Mouse (Mus musculus): ENCODE measurements around the gene Snx13. TPM values are rescaled to one million over a fixed set of nuclear protein-coding genes. Genes with fewer than 3 reads are reported as not detected.

Snx13 gene
- total and polyA plus RNA-seq, 3 experiments = 6.2 to 7.6 TPM; not detected in 1

- no peak for TF ChIP-seq USF2 (IDR thresholded peaks at IDR 0.05; ENCODE audit: borderline replicate concordance in 1 of 2, insufficient read depth in 1 of 2, low read depth in 1 of 2, low read length in 2 of 2)
These were observed at the start of gene Snx13 (continued) for GRCm38 (mm10) chr12:35046999-35047319.

DNA sequence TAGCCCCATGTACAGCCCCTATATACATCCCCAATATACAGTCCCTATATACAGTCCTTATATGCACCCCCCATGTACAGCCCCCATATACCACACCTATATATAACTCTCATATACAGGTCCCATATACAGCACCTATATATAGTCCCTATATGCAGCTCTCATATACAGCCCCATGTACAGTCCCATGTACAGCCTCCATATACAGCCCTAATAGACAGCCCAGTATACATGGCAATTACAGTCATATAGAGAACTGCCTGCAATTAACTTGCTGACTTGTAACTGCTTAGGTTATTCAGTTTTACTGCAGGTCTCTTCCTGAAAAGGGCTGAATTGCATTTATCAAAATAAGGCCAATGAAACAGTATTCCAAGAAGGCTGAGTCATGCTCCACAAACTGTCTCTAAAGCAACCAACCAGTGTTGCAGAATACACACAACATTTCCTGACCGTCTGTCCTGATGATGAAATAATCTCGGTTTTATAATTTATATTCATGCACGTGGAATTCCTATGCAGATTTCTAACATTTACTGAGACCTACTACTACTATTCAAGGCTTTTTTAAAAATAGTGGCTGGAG is 49.3 kb upstream of the Snx13 start:
- Histone ChIP-seq H3K27ac (ENCODE audit: control insufficient read depth, low read depth, low read length) (no peak overlapping the region), H3K36me3 (ENCODE audit: control insufficient read depth in 1 of 2, insufficient read depth in 2 of 2, low read length in 2 of 2) (no peaks in the 10 kb centered on the region), H3K4me3 (ENCODE audit: control insufficient read depth in 1 of 2, insufficient read depth in 1 of 2, low read depth in 2 of 2, low read length in 2 of 2) (no peak overlapping the region), H3K27me3 (ENCODE audit: control insufficient read depth in 1 of 2, insufficient read depth in 2 of 2, low read length in 2 of 2) (no peaks in the 10 kb centered on the region), H3K4me1 (ENCODE audit: control insufficient read depth in 1 of 2, insufficient read depth in 2 of 2, low read length in 2 of 2) (no peaks in the 10 kb centered on the region), H3K9ac (ENCODE audit: control insufficient read depth, low read depth, low read length, poor library complexity, severe bottlenecking) (no peak overlapping the region), H3K79me2 (ENCODE audit: control insufficient read depth, insufficient read depth, low read length, poor library complexity) (no peaks in the 10 kb centered on the region), H3K9me3 (replicated peaks; ENCODE audit: insufficient read depth, low read length) (no peaks in the 10 kb centered on the region)
- TF ChIP-seq ELF1 (IDR thresholded peaks at IDR 0.05; ENCODE audit: low read depth, low read length) = no peak
- TF ChIP-seq MYB (IDR thresholded peaks at IDR 0.05; ENCODE audit: low read depth, low read length) = no peak
- TF ChIP-seq ZC3H11A (IDR thresholded peaks at IDR 0.05; ENCODE audit: low read depth, low read length) = no peak
- no peak for TF ChIP-seq GATA1 (IDR thresholded peaks at IDR 0.05; ENCODE audit: low read depth, low read length)
- no peak for TF ChIP-seq E2F4 (IDR thresholded peaks at IDR 0.05; ENCODE audit: borderline replicate concordance, low read depth, low read length)
- no peak for TF ChIP-seq POLR2AphosphoS5 (IDR thresholded peaks at IDR 0.05; ENCODE audit: borderline replicate concordance, low read depth, low read length)
- TF ChIP-seq CHD1 (IDR thresholded peaks at IDR 0.05; ENCODE audit: low read depth, low read length) = no peak
- TF ChIP-seq KAT2A (conservative IDR thresholded peaks at IDR 0.05; ENCODE audit: low read depth, low read length) = no peak
- TF ChIP-seq POLR2A (IDR thresholded peaks at IDR 0.05; ENCODE audit: control insufficient read depth in 1 of 2, insufficient read depth in 1 of 2, low read depth in 1 of 2, low read length in 2 of 2, poor library complexity in 1 of 2) = no peak
- TF ChIP-seq USF2 (IDR thresholded peaks at IDR 0.05; ENCODE audit: borderline replicate concordance in 1 of 2, insufficient read depth in 1 of 2, low read depth in 1 of 2, low read length in 2 of 2) = no peak
- TF ChIP-seq POLR2AphosphoS2 (IDR thresholded peaks at IDR 0.05; ENCODE audit: low read length) = no peak
- DNase-seq (ENCODE audit: low read depth, low spot score) = no peak

DNA sequence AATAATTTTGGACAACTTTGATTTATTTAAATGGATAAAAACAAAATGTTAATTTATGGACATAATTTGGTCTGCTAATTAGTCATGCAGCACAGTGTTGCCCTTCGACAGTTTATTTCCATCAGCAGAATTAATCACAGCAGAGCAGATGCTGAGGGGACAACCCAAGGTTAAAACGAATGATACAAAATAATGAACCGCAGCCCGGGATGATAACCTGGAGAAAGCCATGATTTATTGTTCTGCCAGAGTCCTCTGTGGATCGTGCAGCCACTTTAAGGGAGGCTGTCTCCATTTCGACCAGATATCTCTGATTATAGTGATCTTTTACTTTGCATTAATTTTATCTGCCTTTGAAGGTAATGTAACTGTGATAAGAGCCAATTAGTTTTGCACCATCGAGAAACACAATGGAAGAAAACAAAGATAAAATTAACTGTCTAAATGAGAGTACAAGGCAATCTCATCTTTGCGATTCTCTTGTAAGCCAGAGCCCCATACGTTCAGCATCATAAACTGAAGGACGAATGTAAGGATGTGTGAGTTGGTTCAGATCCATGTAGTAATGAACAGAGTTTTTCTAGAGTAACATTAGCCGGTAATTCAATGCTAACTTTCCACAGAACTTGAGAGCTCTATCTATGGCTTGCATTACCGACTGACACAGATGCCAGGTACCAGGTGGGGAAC is 48.1 kb upstream of the Snx13 start:
- Histone ChIP-seq H3K79me2 (ENCODE audit: control insufficient read depth, insufficient read depth, low read length, poor library complexity) (no peaks in the 10 kb centered on the region), H3K9me3 (replicated peaks; ENCODE audit: insufficient read depth, low read length) (no peaks in the 10 kb centered on the region), H3K27ac (ENCODE audit: control insufficient read depth, low read depth, low read length) (no peak overlapping the region), H3K9ac (ENCODE audit: control insufficient read depth, low read depth, low read length, poor library complexity, severe bottlenecking) (no peak overlapping the region), H3K4me1 (ENCODE audit: control insufficient read depth in 1 of 2, insufficient read depth in 2 of 2, low read length in 2 of 2) (no peaks in the 10 kb centered on the region), H3K36me3 (ENCODE audit: control insufficient read depth in 1 of 2, insufficient read depth in 2 of 2, low read length in 2 of 2) (no peaks in the 10 kb centered on the region), H3K27me3 (ENCODE audit: control insufficient read depth in 1 of 2, insufficient read depth in 2 of 2, low read length in 2 of 2) (no peaks in the 10 kb centered on the region), H3K4me3 (ENCODE audit: control insufficient read depth in 1 of 2, insufficient read depth in 1 of 2, low read depth in 2 of 2, low read length in 2 of 2) (no peak overlapping the region)
- no peak for TF ChIP-seq CTCF (IDR thresholded peaks at IDR 0.05 in 2 of 3, conservative IDR thresholded peaks at IDR 0.05 in 1 of 3; ENCODE audit: control insufficient read depth in 1 of 3, insufficient read depth in 1 of 3, low read depth in 2 of 3, low read length in 3 of 3, poor library complexity in 1 of 3, severe bottlenecking in 1 of 3)
- no peak for TF ChIP-seq MEF2A (IDR thresholded peaks at IDR 0.05; ENCODE audit: extremely low read depth, insufficient replicate concordance, low read depth, low read length, poor library complexity, severe bottlenecking)
- no peak for TF ChIP-seq POLR2AphosphoS2 (IDR thresholded peaks at IDR 0.05; ENCODE audit: low read length)
- TF ChIP-seq NRF1 (IDR thresholded peaks at IDR 0.05; ENCODE audit: insufficient read depth, low read depth, low read length, poor library complexity, severe bottlenecking) = no peak
- no peak for TF ChIP-seq KAT2A (conservative IDR thresholded peaks at IDR 0.05; ENCODE audit: low read depth, low read length)
- TF ChIP-seq ZNF384 (IDR thresholded peaks at IDR 0.05; ENCODE audit: low read depth, low read length) = no peak
- TF ChIP-seq MXI1 (IDR thresholded peaks at IDR 0.05; ENCODE audit: low read depth, low read length) = no peak
- TF ChIP-seq HCFC1 (IDR thresholded peaks at IDR 0.05; ENCODE audit: low read depth, low read length) = no peak
- TF ChIP-seq EP300 (IDR thresholded peaks at IDR 0.05; ENCODE audit: low read depth in 1 of 2, low read length in 2 of 2) = no peak
- TF ChIP-seq POLR2A (IDR thresholded peaks at IDR 0.05; ENCODE audit: control insufficient read depth in 1 of 2, insufficient read depth in 1 of 2, low read depth in 1 of 2, low read length in 2 of 2, poor library complexity in 1 of 2) = no peak
- TF ChIP-seq SIN3A (IDR thresholded peaks at IDR 0.05; ENCODE audit: low read length) = no peak
- TF ChIP-seq GATA1 (IDR thresholded peaks at IDR 0.05; ENCODE audit: low read depth, low read length) = no peak
- no peak for TF ChIP-seq USF1 (IDR thresholded peaks at IDR 0.05; ENCODE audit: low read depth, low read length)
- no peak for TF ChIP-seq TCF12 (IDR thresholded peaks at IDR 0.05; ENCODE audit: low read depth, low read length)
- TF ChIP-seq ZMIZ1 (IDR thresholded peaks at IDR 0.05; ENCODE audit: low read depth, low read length) = no peak
- no peak for DNase-seq (ENCODE audit: low read depth, low spot score)

All from MEL (cell line).